Mouse (Mus musculus) kidney, postnatal 10 days (tissue): ENCODE data around the gene Pgbd5.

Experiments
- DNase-seq: peaks from one replicate; pipeline ENCODE4 v3.0.0; 2021; ENCODE audit warnings: mixed read lengths

The Pgbd5 gene

DNA sequence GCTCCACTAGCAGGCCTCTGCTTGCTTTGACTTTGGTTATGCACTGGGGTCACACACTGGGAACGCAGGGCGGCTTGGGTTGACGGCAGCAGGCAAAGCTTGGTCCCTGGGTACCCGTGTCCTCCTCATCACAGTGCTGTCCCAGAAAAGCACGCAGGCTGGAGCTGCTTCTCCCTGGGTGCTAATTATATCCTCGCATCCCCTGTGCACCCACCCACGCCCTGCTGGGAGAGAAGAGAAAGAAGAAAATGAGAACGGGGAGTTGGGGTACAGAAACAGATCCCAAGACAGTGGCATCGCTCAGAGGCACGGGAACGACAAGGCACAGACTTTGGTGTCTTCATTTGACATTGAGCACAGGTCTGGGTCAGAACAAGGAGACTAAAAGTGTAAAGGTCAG is 50.0 kb downstream of the Pgbd5 start:
- no peak for DNase-seq

DNA sequence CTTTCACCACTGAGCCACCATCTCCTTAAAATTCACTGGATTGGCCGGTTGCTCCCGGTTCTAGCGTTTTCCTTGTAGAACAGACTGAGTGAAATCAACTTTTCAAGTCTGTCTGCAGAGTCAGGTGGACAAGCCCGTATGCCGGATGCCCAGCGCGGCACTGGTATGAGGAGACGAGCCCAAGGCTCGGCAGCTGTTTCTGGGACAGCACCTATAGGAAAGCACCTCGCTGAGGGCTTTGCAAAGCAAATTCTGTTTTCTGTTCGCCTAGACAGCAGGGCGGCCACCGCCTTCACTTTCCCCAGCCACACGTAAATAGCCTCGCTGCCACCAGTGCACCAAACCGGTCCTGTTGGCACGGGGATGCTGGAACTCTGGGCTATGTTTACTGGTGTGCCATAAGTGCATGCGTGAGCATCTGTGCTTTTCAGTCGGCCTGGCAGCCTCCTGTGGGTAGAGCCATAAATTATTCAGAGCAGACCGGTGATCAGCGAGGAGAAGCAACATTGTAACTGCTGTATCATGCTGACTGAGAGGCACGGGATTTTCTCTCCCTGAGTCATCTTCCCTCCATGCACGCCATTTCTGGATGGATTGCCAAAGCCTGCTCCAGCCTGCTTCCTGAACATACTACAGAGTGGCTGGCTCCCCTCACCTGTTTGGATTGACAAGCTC is 53.1 kb downstream of the Pgbd5 start:
- DNase-seq, result no peak

DNA sequence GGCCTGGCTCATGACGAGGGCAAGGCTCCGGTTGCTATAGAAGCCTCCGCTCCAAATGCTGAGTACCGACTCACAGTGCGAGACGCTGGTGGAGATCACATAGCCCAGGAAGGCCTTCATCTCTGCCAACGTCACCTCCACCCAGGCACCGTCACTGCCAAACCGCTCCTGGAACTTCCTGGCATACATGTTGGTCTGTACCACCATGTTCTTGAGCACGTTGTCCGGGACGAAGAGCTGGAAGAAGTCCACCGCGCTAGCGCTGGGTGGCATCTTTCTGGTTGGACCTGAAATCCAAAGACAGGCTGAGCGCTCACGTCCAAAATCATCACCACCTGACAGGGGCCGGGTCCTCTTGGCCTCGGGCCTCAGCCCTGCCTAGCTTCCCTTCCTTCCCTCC is 55.1 kb downstream of the Pgbd5 start:
- no peak for DNase-seq

DNA sequence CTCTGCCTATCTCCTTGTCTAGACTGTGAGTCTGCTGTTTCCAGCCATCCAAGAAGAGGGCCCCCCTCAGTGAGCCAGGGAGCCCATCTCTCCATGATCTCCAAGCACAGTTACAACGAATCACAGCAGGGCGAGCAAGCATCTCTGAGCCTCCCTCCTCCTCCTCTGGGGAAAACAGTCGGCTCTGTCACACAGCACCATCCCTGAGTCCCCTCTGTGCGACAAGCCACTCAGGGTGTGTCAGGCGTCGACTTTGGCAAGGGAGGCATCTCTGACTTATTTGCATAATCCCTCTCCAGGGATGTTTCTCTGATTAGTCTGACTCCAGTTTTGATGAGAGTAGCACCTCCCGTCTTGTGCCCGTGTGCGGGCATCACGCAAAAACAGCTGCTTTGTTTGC is 57.2 kb downstream of the Pgbd5 start:
- no peak for DNase-seq

DNA sequence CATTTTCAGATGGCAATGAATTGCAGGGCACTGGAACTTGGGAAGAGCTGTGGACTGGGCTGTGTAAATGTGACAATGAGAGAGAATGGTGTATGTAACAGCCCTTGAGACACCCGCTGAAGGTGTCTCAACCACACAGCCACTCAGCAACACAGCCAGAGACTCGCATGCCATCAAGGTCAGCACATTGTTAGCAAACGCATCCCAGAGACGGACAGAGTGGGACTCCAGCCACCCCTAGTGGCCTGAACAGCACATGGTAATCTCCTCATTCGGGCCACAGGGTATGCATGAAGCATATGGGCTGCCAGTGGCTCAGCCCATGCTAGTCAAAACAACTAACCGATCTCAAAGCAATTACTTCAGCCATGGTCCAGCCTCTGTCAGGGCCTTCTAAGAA is 60.2 kb downstream of the Pgbd5 start:
- no peak for DNase-seq

DNA sequence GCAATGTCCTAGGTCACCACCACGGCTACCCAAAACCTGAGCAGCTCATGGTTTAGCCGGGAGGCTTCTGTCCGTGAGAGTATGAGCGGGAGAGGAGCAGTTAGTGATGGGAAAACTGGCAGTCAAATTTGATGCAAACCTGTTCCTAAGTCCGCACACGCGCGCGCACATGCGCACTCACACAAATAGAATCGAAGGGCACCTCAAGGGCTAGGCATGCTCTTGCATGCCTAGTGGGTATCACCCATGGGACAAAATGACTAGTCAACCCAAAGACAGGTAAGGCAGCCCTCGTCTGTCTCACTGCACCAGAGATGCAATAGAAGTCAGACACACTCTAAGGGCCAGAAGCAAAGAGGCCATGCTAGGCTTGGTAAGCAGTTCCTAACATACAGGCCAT is 63.1 kb downstream of the Pgbd5 start:
- no peak for DNase-seq

DNA sequence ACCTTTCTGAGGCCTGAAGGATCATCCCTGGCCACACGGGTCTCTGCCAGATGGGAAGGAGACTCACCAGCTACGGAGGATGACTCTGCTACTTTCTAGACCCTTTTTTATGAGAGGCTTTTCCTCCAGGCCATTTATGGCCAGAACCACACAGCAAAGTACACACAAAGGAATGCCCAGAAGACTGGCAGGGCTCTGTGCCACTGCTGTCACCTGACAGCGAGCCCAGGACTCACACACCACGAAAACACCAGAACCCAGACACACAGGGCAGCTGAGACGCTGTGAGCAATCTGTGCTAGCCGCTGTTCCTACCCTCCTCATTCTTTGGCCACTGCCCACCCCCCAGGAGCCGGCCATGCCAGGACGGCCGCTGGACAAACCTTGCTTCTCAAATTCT is 63.7 kb downstream of the Pgbd5 start:
- no peak for DNase-seq

DNA sequence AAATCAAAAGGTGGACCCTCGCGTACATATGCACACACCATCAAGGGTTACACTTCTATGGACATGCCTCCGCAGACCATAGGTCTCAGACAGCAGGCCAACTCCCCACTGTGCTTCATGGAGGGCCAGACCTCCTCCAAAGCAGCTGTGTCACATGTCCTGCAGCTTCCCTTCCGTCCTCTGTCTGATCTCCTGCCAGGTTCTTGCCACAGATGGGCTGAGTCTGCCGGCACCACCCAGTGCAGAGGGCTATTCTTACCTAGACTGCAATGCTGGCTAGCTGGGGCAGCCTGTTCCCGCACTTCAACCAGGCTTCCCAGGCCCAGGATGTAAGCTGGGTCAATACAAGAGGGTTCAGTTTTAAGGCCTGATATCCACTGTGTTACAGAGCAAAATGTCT is 64.3 kb downstream of the Pgbd5 start:
- DNase-seq, result no peak

DNA sequence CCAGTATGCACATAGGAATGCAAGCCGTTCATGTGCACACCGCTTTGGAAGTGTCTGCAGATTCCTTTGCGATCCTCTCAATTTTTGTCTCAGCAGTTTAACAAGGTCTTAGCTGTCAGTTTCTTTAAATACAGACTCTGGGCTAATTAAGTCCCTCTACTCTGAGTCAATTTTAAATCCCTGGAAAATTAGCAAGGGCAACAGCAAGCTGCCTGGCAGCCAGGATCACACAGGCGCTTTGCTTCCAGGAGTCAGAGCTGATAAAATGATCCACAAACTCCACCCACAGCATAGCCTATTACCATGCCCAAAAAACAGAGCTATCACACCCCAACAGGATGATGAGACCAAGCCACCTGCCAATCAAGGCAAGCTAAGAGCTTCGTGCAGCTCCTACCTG is 65.7 kb downstream of the Pgbd5 start:
- no peak for DNase-seq

DNA sequence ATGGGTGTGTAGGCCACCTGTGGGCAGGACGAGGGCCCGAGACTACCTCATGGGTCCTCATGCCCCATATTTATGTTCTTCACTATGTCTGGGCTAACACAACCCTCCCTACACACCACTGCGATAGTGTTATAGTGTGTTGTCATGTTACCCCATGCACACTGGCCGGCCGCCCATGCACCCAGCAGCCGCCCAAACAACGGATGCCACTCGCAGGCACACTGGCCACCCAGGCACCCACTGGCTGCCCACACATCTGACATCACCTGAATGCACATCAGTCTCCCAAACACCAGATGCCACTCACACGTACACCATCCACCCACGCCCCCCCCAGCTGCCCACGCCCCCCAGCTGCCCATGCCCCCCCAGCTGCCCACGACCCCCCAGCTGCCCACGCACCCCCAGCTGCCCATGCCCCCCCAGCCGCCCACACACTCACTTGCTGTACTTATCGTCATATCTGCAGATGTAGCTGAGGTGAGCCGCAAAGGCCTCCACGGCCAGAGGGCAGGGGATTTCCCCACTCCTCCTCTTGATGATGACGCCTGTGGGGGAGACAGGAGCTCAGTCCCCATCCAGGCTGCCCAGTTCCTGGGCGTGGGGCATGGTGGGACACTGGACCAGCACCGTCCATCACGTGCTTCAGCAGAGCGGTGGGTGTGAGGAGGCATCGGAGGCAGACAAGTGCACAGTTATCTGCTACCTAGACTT is 67.9 kb downstream of the Pgbd5 start:
- DNase-seq, result no peak

DNA sequence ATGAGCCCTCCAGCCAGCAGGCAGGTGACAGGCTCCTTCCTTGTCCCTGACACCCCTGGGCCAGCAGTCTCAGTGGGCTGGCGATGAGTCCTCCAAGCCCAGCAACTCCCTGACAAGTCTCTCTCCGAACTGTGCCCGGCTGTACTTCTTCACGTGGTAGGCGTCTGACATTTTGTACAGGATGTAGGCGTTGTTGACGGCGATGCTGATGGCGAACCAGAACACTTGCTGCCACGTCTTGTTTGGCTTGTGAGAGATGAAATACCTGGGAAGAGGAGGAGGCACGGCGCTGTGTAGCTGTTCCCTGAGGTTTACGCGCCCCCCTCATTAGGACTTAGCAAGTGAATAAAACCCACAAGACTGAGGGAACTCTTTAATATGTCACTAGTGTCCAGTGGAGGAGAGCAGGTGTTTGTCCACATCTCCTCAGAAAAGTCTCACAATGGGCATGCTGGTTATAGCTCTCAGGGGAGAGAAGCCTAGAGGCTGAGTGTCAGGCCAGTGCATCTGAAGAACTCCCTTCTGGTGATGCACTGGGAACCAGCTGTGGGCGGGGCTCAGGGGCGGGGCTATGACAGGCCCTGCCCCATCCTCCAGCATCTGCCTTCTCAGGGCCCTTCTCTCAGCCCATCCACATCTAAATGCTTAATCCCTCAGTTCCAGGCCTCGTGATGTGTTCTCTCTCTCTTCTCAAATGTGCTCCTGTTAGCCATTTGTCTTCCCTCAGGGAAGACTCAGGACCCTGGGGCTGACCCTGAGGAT is 68.9 kb downstream of the Pgbd5 start:
- DNase-seq, result no peak

DNA sequence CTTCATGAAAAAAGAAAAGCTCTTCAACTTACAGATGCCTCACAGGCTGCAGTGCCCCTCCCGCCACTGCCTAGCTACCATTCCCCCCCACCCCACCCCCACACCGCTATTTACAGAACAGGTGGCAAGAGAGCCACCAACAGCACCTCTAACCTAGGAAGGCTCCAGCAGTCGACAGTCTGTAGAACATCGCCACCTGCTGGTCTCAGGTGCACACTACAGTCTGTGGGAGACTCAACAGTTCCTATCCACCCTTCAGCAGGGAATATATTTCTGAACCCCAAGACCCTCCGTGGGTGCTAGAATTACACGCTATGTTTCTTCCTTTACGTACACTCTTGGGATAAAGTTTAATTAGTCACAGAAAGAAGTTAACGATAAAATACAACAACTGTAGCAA is 71.2 kb downstream of the Pgbd5 start:
- peak; percentile 85 for DNase-seq

DNA sequence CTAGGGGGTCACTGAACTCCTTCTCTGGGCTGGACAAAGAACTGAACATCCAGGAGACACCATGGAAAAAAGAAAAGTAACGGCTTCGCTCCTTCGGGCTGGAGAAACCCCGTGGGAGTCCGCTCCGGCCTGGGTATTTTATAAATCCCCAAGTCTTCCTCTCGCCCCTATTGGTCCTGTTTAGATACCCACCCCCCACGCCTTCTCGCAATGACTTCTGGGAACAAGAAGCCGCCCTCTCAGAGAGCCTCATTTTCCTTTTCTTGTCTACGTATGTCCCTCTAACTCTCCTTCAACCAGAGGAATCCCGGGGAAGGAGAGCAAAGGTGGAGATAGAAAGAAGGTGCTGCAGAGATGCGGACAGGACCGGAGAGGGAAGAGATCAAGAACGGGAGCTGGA is 76.1 kb downstream of the Pgbd5 start:
- no peak for DNase-seq

DNA sequence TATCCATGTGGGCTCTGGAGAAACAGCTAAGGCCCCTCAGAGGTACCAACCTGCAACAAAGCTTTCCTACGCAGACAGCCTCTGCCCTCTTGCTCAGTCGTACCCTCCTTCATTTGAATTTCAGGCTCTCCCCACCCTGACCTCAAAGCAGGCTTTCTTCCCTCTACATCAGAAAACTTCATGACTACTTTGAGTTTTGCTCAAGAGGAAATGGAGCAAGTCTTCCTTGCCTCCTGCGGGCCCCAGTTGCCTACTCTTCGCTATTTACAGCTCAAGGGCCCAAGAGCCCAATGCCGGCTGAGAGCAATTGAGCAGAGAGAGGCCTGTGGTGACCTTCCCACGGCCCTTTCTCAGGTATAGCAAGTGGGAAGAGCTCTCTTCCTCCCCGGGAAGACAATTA is 76.9 kb downstream of the Pgbd5 start:
- no peak for DNase-seq

DNA sequence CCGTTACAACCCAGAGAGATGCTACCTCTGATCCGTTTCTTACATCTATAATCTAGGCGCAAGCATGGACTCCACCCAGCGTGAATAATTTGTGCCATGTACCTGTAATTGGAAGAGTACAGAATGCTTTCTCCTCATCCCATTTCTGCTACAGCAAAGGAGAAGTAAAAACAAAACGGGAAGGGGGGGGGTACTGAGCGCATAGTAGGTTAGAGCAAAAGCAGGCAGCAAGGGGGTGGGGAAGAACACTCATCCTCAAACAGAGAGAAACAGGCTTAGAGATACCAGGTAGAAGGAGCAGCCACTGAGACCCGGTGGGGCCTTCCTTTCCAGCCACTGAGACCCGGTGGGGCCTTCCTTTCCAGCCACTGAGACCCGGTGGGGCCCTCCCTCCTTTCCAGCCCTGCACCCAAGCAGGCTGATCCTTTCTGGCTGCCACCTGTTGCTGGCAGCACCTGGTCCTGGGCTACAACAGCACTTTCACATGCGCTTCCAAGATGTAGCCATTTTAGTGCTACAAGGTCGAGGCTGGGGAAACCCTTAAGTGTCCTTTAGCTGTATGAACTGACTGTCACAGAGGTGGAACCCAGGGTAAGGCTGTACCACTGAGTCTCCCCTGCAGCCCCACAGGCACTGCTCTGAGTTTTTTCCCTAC is 77.6 kb downstream of the Pgbd5 start:
- DNase-seq, result no peak

DNA sequence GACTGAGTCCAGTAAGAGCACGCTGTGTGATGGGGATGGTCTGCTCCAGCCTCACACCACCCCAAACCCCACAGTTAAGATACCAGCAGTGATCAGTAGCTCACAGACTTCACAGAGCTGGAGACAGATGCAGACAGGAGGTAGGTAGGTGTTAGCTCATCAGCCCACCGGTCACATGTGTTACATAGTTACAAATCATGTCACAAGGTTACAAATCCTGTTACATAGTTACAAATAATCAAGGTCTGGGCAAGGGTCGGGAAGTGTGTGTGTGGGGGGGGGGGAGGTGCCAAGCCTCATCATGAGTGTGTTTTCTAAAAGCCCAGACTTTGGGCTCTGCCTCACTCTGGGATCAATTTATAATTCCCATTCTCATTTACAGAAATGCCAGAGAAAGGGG is 78.5 kb downstream of the Pgbd5 start:
- no peak for DNase-seq

DNA sequence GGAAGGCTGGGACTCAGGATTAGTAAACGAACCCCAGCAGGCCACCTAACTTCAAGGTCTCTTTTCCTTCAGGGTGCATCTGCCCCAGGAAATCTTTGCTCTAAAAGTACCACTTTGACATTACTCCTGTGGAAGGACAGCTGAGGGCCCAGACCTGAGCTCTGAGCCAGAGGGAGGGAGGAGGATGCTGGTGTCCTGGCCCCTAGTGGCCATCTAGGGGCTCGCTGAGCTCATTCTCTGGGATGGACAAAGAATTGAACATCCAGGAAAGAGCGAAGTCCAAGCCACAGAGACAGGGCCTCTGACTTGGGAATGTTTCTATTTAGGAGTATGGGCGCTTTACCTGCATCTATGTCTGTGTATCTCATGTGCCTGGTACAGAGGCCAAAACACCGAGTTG is 87.8 kb downstream of the Pgbd5 start:
- DNase-seq, result no peak

DNA sequence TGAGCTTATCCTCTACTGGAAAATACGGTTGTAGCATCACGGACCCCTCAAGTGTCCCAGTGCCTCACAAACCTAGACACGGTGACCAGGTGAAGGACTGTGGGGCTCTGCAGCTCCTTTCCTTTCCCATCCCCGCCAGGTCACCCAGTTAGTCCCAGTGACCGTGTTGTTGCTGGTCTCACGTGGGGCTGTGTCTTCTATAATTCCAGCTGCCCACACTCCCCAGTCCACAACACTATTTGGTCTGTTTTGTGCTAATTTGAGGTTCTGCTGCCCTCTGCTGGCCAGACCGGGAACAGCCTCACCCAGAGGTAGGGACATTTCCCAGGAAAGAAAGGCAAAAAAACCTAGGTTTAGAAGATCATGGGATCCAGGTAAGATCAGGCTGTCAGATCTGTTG is 89.8 kb downstream of the Pgbd5 start:
- peak; percentile 90 for DNase-seq

DNA sequence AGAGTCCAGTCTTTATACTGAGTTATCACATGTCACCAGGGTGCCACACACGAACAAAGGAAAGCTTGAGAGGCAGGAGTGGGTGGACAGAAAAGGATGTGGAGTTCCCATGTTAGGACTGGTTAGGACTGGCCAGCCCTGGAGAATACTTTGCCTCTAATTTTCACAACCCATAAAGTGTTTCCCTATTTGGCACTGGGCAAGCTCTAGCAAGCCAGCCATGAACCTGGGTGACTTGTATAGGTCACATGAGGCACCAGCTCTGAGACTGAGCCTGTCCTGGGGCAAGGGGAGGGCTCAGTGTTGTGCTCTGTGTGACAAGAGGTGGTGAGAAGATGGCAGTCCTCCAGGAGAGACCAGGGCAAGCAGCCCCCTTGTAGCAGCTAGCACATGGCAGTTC is 91.4 kb downstream of the Pgbd5 start:
- DNase-seq, result no peak

DNA sequence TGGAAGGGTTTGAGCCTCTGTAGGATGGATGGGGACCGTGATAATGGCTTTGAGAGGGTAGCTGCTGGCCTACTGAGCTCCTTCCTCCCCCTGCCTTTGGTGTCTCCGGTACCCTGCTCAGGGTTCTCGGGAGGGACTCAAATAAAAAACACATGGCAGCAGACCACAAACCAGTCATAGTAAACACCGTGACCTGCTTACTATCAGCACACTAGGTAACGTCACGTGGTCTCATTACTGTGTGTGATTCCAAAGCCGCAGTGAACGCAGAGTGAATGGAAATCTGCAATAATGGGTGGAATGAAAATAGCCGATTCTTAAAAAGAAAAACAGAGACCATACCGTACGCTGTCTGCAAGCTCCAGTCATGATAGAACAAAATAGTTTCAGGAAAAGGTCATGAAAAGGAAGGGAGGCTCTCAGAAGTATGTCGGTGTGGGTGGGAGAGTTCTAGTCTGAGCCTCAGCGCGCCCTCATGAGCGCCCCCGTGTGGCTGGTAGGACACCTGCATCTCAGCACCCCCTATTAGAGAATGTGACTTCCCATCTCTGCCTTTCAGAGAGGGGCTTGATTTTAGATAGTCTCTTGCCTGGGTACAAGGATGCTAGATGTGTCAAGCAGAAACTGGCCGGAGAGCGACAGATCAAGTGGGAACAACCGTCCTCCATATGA is 92.5 kb downstream of the Pgbd5 start:
- DNase-seq, result peak; percentile 77

DNA sequence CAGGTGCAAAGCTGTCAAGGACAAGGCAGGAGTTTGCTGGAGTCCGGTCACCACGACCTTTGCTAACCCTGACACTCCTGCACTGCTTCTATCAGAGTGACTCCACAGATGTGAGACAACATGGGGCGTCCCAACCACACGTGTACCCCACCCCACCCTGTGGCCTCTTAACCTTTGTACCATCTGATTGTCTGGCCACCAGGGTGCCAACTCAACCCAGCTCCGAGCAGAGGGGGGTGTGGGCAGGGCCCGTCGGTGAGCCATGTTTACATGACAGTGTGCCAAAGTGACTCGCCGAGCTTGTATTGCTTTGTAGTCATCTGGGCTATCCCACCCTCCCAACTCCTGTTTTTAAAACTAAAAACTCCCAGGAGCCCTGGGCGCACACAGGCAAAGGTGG is 94.4 kb downstream of the Pgbd5 start:
- DNase-seq, result no peak

DNA sequence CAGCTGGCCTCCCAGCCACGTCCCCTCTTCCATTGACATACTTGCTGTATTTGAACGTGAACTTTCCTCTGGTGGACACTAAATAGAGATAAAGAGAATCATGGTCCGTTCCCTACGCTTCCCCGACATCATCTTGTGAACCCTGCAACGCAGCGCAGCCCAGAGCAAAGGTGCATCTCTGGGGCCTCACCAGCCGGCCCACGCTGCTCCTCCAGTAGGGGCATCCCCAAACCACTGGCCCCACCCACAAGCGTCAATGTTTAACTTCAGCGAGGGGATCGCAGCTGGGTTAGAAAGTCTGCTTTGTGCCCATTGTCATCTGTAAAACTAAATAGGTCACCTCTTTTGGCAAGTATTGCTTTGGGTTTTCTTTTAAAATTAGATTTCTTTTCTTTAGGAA is 95.5 kb downstream of the Pgbd5 start:
- DNase-seq, result peak; percentile 58

DNA sequence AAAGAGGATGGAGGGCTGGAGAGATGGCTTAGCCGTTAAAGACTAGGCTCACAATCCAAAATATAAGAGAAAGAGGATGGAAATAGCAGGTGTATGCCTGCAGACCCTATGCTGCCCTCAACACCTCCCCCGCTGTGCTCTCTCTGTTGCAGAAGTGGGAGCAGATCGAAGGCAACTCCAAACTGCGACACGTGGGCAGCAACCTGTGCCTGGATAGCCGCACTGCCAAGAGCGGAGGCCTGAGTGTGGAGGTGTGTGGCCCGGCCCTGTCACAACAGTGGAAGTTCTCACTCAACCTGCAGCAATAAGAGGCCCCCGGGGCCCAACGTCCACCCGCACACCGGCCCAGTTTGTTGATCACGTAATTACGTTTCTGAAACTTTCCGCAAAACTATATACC is 96.3 kb downstream of the Pgbd5 start:
- no peak for DNase-seq
